Mouse (Mus musculus) spleen, adult 2 months (tissue): ENCODE measurements around the gene Farp2. TPM values are rescaled to one million over a fixed set of nuclear protein-coding genes. Genes with fewer than 3 reads are reported as not detected.
"Not testable (repeated sequence)": the region's sequence is repeated elsewhere in the genome, so short reads cannot be mapped to it uniquely, and the experiment has no call there.

ENCODE experiments used
- DNase-seq, 2 experiments: peaks; one replicate each; pipeline versions ENCODE4 v3.0.0 to v3.0.0-alpha.2; 2012 to 2021; ENCODE audit warnings: low spot score in 2 of 2, low read depth in 1 of 2
- H3K27ac ChIP-seq: fragments of 200-500 bp; 2 replicates; pipeline ENCODE4 v1.5.1; 2012; ENCODE audit warnings: low read length, inconsistent platforms; ENCODE audit not compliant: insufficient read depth
- H3K27me3 ChIP-seq: fragments of 200-500 bp; 2 replicates; pipeline ENCODE4 v1.6.1; 2012; ENCODE audit warnings: mild to moderate bottlenecking, moderate library complexity, low read length, inconsistent platforms; ENCODE audit not compliant: control insufficient read depth, insufficient read depth
- H3K36me3 ChIP-seq: fragments of 200-500 bp; 2 replicates; pipeline ENCODE4 v1.6.1; 2012; ENCODE audit warnings: mild to moderate bottlenecking, low read length, inconsistent platforms; ENCODE audit not compliant: control insufficient read depth, insufficient read depth
- H3K4me1 ChIP-seq: fragments of 200-500 bp; 2 replicates; pipeline ENCODE4 v1.6.1; 2011; ENCODE audit warnings: inconsistent platforms; ENCODE audit not compliant: control insufficient read depth, insufficient read depth, insufficient read length
- H3K4me3 ChIP-seq: fragments of 200-500 bp; 2 replicates; pipeline ENCODE4 v1.5.1; 2011; ENCODE audit warnings: mild to moderate bottlenecking, inconsistent platforms; ENCODE audit not compliant: insufficient read depth, insufficient read length; ENCODE audit errors: extremely low read depth
- CTCF ChIP-seq: fragments of 200-500 bp; IDR thresholded peaks from 2 replicates; pipeline ENCODE4 v1.5.1; 2011; ENCODE audit warnings: mild to moderate bottlenecking, inconsistent platforms; ENCODE audit not compliant: insufficient read depth, insufficient read length, insufficient replicate concordance; ENCODE audit errors: extremely low read depth
- POLR2A ChIP-seq: fragments of 200-500 bp; IDR thresholded peaks from 2 replicates; pipeline ENCODE4 v1.6.1; 2011; ENCODE audit warnings: low read depth, low read length, inconsistent platforms
- WGBS: fragments of 180-500 bp; shearing (Covaris S2); methylation state at CpG from one replicate; pipeline ENCODE4 v1.1.7; 2018; 5-methylcytosine and 5-hydroxymethylcytosine counted together
- polyA plus RNA-seq: library from polyadenylated mRNA; depleted of rRNA; stranded (reverse); fragments of >200 nt; gene quantifications from 2 replicates; pipeline ENCODE4 v1.2.3, GENCODE M21; 2012

Farp2 gene
- polyA plus RNA-seq, 1 experiment: 1.7 TPM

DNA sequence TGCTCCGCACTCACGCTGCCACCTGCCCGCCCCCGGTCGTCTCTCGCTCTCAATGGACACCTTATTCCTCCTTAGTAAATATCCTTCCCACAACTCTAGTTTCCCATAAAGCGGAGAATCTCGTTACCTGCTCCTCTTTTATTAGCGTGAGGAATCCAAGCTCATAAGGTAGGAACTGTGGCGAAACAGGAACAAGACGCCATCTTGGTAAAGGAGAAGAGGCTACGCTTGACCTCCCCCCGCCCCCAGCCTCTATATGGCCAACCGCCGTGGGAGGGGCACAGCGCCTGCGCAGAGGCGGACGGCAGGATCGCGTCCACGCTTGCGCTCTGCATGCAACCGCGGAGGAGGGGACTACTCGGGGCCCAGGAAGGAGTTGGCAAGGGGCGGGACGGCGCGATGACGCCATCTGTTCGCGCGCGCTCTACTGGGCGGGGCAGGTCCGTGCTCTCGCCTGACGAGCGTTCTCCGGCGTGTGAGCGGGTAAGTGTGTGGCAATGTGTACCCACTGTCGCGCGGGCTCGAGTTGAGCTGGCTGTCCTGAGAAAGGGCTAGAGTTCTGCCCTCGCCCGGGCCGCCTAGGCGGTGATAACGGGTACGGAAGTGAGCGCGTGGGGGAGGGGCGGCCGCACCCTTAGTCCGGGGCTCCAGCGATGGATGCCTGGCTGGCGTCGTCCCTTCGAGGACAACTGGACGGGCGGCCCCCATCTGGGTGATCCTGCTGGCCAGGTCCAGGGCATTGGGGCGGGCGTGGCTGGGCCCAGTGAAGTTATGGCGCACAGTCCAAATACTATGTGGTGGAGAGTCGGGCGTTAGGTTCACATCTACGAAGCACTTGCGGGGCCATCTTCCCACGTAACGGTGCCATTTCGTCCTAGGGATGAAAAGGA is 33.0 kb upstream of the Farp2 start, which contains the start of gene Hdlbp:
Gene Hdlbp, minus strand, starts transcription at position 230 of the 890 bp plus-strand sequence.
- TF ChIP-seq CTCF (no peak), POLR2A (peak; percentile 36; the same call in 1 of the 2 replicates)
- peak; percentile 98 to 99 for DNase-seq

DNA sequence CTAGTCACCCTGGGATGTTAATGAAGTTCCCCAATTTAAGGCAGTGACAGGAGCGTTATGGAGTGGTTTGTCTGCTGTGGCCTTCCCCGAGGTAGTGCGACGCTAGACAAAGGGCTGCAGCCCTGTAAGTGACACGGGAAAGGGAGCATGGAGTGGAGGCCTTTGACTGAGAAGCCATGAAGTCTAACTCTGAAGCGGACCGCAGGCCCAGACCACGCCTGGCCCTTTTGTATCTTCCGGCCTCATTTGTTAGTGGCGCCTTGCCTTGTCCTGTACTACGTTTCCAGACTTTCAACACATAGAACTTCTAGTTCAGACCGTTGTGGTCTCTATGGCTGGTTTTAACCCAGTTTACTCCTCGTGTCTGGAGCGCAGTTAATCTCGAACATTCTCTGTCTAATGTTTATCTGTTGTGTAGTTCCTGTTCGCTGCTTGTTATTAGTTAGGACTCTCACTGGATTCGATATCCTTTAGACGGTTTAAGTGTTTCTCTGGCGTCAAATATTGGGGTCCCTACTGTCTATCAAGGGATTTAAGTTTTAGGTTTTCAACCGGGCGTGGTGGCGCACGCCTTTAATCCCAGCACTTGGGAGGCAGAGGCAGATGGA is 32.3 kb upstream of the Farp2 start:
- Histone ChIP-seq H3K4me3 (peak overlapping the region; percentile 79), H3K27me3 (no peaks in the 10 kb centered on the region), H3K4me1 (no peaks in the 10 kb centered on the region), H3K36me3 (no peaks in the 10 kb centered on the region), H3K27ac (peak overlapping the region; percentile 95)
- DNase-seq: peak; percentile 12 to 25
- TF ChIP-seq CTCF: no peak
- TF ChIP-seq POLR2A: no peak
- WGBS: 3% methylated on average over 23 of the region's 23 CpGs

More for the DNA sequence above, 33.0 kb upstream of the Farp2 start, which contains the start of gene Hdlbp:
- Histone ChIP-seq H3K27me3 (no peaks in the 10 kb centered on the region), H3K36me3 (no peaks in the 10 kb centered on the region), H3K4me1 (no peaks in the 10 kb centered on the region), H3K4me3 (peak within 1 kb of the TSS; percentile 85), H3K27ac (peak within 1 kb of the TSS; percentile 96)
- WGBS: under 1% methylated on average over 74 of the region's 74 CpGs

GRCm38 (mm10) chr1:93486302-93486701 is 25.6 kb upstream of the Farp2 start:
- DNase-seq, H3K36me3 ChIP-seq, H3K27me3 ChIP-seq, H3K4me1 ChIP-seq, H3K27ac ChIP-seq, H3K4me3 ChIP-seq: not testable (repeated sequence)
- whole genome bisulfite sequencing: 72% methylated on average over 3 of the region's 3 CpGs

DNA sequence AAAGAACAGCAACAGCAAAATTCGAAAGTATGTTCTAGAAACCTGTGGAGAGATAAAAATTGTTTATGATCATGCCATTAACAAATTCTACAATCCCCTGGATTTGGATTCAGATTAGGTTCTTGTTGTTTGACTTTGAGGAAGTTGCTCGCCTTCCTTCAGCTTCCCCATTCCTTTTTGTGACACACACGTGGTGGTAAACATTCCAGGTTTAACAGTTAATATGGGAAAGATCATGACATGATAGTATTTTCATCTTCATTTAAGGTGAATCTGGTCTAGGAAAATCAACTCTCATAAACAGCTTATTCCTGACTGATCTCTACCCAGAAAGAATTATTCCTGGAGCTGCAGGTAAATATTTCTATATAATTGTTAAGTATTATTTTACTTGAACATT is 16.6 kb upstream of the Farp2 start:
- Histone ChIP-seq H3K36me3 (peaks cover 21% of the 10 kb centered on the region), H3K27ac (no peak overlapping the region), H3K27me3 (no peaks in the 10 kb centered on the region), H3K4me3 (no peak overlapping the region), H3K4me1 (no peaks in the 10 kb centered on the region)
- no peak for TF ChIP-seq CTCF
- TF ChIP-seq POLR2A: no peak
- no peak for DNase-seq
- 64% methylated on average over 3 of the region's 3 CpGs for WGBS

GRCm38 (mm10) chr1:93506944-93507676 is 4.8 kb upstream of the Farp2 start:
- Histone ChIP-seq H3K4me3 (no peak overlapping the region), H3K4me1 (peaks cover 5% of the 10 kb centered on the region; the same call in 1 of the 2 replicates), H3K27me3 (no peaks in the 10 kb centered on the region), H3K36me3 (peaks cover 23% of the 10 kb centered on the region), H3K27ac (no peak overlapping the region)
- TF ChIP-seq CTCF: no peak
- no peak for TF ChIP-seq POLR2A
- peak in 1 of 2 experiments; percentile 35 for DNase-seq
- WGBS: 54% methylated on average over 10 of the region's 10 CpGs

DNA sequence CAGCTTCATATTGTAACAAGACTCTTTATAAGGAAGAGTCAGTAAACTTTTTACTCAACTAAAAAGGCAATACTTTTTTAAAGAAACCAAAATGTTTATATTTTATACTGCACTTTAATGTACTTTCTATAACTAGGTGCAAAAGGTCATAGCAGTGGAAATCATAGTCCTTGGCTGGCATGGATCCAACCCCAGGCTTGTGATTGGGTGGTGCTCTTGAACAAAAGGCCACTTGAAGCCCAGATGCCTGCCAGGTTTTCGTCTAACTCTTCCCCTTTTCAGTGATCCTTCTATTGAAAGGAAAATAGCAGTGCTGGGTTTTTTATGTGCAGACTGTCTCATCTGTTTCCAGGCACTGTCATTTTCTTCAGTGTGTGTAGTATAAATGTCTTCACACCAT is 3.3 kb upstream of the Farp2 start:
- H3K27ac ChIP-seq, H3K27me3 ChIP-seq, H3K4me3 ChIP-seq, H3K4me1 ChIP-seq, DNase-seq: not testable (repeated sequence)
- WGBS: 71% methylated on average over 1 of the region's 1 CpGs
- peaks cover 17% of the 10 kb centered on the region for H3K36me3 ChIP-seq

GRCm38 (mm10) chr1:93512351-93512690 is 442 bp downstream of the Farp2 start:
- Histone ChIP-seq H3K27ac (no peak overlapping the region), H3K4me1 (peaks cover 9% of the 10 kb centered on the region; the same call in 1 of the 2 replicates), H3K27me3 (no peaks in the 10 kb centered on the region), H3K36me3 (peaks cover 2% of the 10 kb centered on the region; the same call in 1 of the 2 replicates), H3K4me3 (peak overlapping the region; percentile 76)
- TF ChIP-seq POLR2A (no peak), CTCF (no peak)
- no peak for DNase-seq
- WGBS: 10% methylated on average over 15 of the region's 15 CpGs
